Comparison of ENCODE assay signal across 8 mouse cellular contexts in the genomic region with DNA sequence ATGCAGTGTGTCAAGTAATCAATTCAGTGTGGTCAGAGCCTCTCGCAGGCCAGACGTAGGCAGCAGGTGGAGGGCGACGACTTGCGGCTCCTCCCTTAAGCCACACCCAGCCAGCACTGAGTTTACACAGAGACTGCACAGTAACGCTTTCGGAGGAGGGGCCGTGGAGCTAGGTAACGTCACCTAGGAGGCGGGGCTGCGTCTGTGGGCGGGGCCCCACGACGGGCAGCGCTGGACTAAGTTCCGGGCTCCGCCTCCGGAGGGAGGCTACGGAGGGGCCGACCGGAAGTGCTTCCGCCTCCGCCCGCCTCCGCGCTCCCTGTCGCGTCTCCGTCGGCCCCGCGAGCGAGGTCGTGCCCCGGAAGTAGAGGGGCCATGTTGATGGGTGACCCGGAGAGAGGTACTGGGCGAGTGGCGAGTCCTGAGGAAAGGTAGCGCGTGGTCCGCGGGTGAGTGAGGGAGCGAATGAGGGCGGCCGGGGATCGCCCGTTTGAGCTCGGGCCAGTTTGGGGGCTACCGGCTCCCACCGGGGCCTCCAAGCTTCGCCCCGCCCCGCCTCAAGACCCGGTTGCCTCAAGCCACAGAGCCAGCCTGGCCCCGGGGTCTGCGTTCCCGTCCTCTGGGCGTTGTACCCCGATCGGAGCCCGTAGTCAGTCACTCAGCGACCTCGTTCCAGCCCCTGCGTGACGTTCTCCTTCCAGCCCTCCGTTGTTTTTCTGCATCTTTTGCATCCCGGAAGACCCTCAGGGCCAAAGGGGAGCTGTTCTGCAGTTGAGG. TPM values are rescaled to one million over a fixed set of nuclear protein-coding genes. Genes with fewer than 3 reads are reported as not detected.
DNase-seq lines count a peak whose midpoint lies in the region; ATAC-seq lines count a peak whose summit lies in the region.

A gene (plus strand): TSS at position 286 of the 777 bp plus-strand sequence.

- H3K27ac ChIP-seq in hindbrain, embryonic 13.5 days = peak within 1 kb of the TSS; percentile 87

- under 1% methylated on average over 64 of the region's 67 CpGs for WGBS in hindbrain, embryonic 13.5 days

- ATAC-seq in hindbrain, embryonic 13.5 days (ENCODE audit: low FRiP score) = peak; percentile 96

- H3K4me3 ChIP-seq in hindbrain, embryonic 13.5 days = peak within 1 kb of the TSS; percentile 89

- peak within 1 kb of the TSS; percentile 92 for H3K9ac ChIP-seq in hindbrain, embryonic 13.5 days

- H3K4me2 ChIP-seq in hindbrain, embryonic 13.5 days = peak within 1 kb of the TSS; percentile 91

- no peaks in the 10 kb centered on the region for H3K27me3 ChIP-seq in hindbrain, embryonic 13.5 days

- H3K36me3 ChIP-seq in hindbrain, embryonic 13.5 days = peaks cover 31% of the 10 kb centered on the region

- no peaks in the 10 kb centered on the region for H3K9me3 ChIP-seq in hindbrain, embryonic 13.5 days

- peaks cover 20% of the 10 kb centered on the region for H3K4me1 ChIP-seq in hindbrain, embryonic 13.5 days (replicated peaks)

- DNase-seq in NIH3T3 (ENCODE audit: low read depth) = peak; percentile 99
- DNase-seq in cerebellum, postnatal 10 days = peak; percentile 98 to 99
- peak; percentile 93 to 95 for DNase-seq in frontal cortex, postnatal 14 days (ENCODE audit: low spot score in 2 of 2)
- DNase-seq in layer of hippocampus, postnatal 25 days (ENCODE audit: extremely low spot score in 1 of 2, low spot score in 1 of 2) = peak; percentile 87 to 89
- peak; percentile 98 for DNase-seq in lung, postnatal 25 days (ENCODE audit: low spot score)
- peak; percentile 99 for DNase-seq in retina, embryonic 14.5 days (ENCODE audit: low spot score)
- peak; percentile 99 for DNase-seq in thymus, postnatal 4 days

RNA-seq across cellular contexts. Expression of the gene that starts here (rescaled TPM):
- polyA plus RNA-seq in hindbrain, embryonic 13.5 days (2015; fragmentation: Nextera tagmentation; extraction: Ambion mirVana) = 36.9 and 37.7 TPM in 2 replicates
- total RNA-seq in layer of hippocampus, postnatal 25 days (2021) = 10 to 100 TPM; 31.8 to 33.0 TPM

Comparison
In these comparisons a context has a peak if more than half of its experiments do, and no peak if none do; other contexts are left out.
1. Peak in every context shown above with its lines: DNase-seq, ATAC-seq, H3K4me3 ChIP-seq and H3K27ac ChIP-seq.